8 mouse cellular contexts compared by ENCODE assay signal in genomic region chr4:44065355-44066025, GRCm38 (mm10). TPM values are rescaled to one million over a fixed set of nuclear protein-coding genes. Genes with fewer than 3 reads are reported as not detected.
A peak's percentile ranks its signal among the peaks of the same experiment; 100 is the strongest.
DNase-seq lines count a peak whose midpoint lies in the region; ATAC-seq lines count a peak whose summit lies in the region.

No protein-coding gene starts in this region.

- peaks cover 8% of the 10 kb centered on the region for H3K4me1 ChIP-seq in embryonic facial prominence, embryonic 12.5 days
- peaks cover 11% of the 10 kb centered on the region for H3K4me1 ChIP-seq in limb, embryonic 10.5 days
- no peaks in the 10 kb centered on the region for H3K4me1 ChIP-seq in midbrain, embryonic 14.5 days (ENCODE audit: control insufficient read depth, insufficient read depth, low read length)

- no peak overlapping the region for H3K9ac ChIP-seq in embryonic facial prominence, embryonic 12.5 days
- no peak overlapping the region for H3K9ac ChIP-seq in midbrain, embryonic 14.5 days (replicated peaks; ENCODE audit: low read length)

- no peak overlapping the region for H3K27ac ChIP-seq in embryonic facial prominence, embryonic 12.5 days
- H3K27ac ChIP-seq in limb, embryonic 10.5 days = peak overlapping the region; percentile 77
- no peak overlapping the region for H3K27ac ChIP-seq in midbrain, embryonic 14.5 days (replicated peaks; ENCODE audit: low read depth, low read length)

- 27% methylated on average over 16 of the region's 16 CpGs for WGBS in embryonic facial prominence, embryonic 12.5 days
- WGBS in limb, embryonic 10.5 days = 34% methylated on average over 16 of the region's 16 CpGs
- 36% methylated on average over 16 of the region's 16 CpGs for WGBS in midbrain, embryonic 14.5 days

- peak overlapping the region; percentile 31 for H3K4me2 ChIP-seq in embryonic facial prominence, embryonic 12.5 days (replicated peaks)
- H3K4me2 ChIP-seq in midbrain, embryonic 14.5 days (ENCODE audit: low read length) = no peak overlapping the region

- peak; percentile 72; the same call in 1 of the 2 replicates for ATAC-seq in embryonic facial prominence, embryonic 12.5 days (ENCODE audit: insufficient number of reproducible peaks, insufficient read depth, low FRiP score, low TSS enrichment)
- peak; percentile 46; the same call in 1 of the 2 replicates for ATAC-seq in midbrain, embryonic 14.5 days (ENCODE audit: low FRiP score, low TSS enrichment)

- no peaks in the 10 kb centered on the region for H3K9me3 ChIP-seq in embryonic facial prominence, embryonic 12.5 days
- H3K9me3 ChIP-seq in limb, embryonic 10.5 days (replicated peaks) = no peaks in the 10 kb centered on the region
- H3K9me3 ChIP-seq in midbrain, embryonic 14.5 days (ENCODE audit: control insufficient read depth, low read length) = no peaks in the 10 kb centered on the region

- H3K4me3 ChIP-seq in embryonic facial prominence, embryonic 12.5 days = no peak overlapping the region
- peak overlapping the region; percentile 16; the same call in 1 of the 2 replicates for H3K4me3 ChIP-seq in limb, embryonic 10.5 days
- H3K4me3 ChIP-seq in midbrain, embryonic 14.5 days (replicated peaks; ENCODE audit: low read depth, low read length) = no peak overlapping the region

- no peaks in the 10 kb centered on the region for H3K36me3 ChIP-seq in embryonic facial prominence, embryonic 12.5 days
- peaks cover 10% of the 10 kb centered on the region for H3K36me3 ChIP-seq in limb, embryonic 10.5 days
- 0 out of 2 replicates have a peak, but pooled peaks cover 3% of the 10 kb centered on the region for H3K36me3 ChIP-seq in midbrain, embryonic 14.5 days (ENCODE audit: control insufficient read depth, insufficient read depth, low read length)

- no peaks in the 10 kb centered on the region for H3K27me3 ChIP-seq in embryonic facial prominence, embryonic 12.5 days
- no peaks in the 10 kb centered on the region for H3K27me3 ChIP-seq in limb, embryonic 10.5 days (ENCODE audit: low read depth, poor library complexity, severe bottlenecking)
- H3K27me3 ChIP-seq in midbrain, embryonic 14.5 days (ENCODE audit: control insufficient read depth, insufficient read depth, low read length) = 0 out of 2 replicates have a peak, but pooled peaks cover under 1% of the 10 kb centered on the region

- peak; percentile 58 for DNase-seq in 3134 (ENCODE audit: extremely low read depth, insufficient read length, low spot score)
- DNase-seq in adrenal gland, postnatal 36 days = peak; percentile 92
- DNase-seq in heart, adult 18-20 months = peak; percentile 88 to 95
- DNase-seq in kidney, adult 18-20 months = peak; percentile 97
- DNase-seq in limb, embryonic 10.5 days (ENCODE audit: low spot score) = peak; percentile 94
- DNase-seq in midbrain, embryonic 14.5 days = peak; percentile 92
- DNase-seq in spleen, adult 18-20 months = peak; percentile 82 to 91

RNA-seq across cellular contexts. Expression of gene Gne, which starts 18.5 kb away (rescaled TPM):
- total RNA-seq in adrenal gland, postnatal 36 days (2021) = 10 to 100 TPM; 27.2 to 47.5 TPM
- 20.4 and 23.8 TPM in 2 replicates for polyA plus RNA-seq in embryonic facial prominence, embryonic 12.5 days (2016; fragmentation: Nextera tagmentation; extraction: Ambion mirVana)
- total RNA-seq in heart, adult 18-20 months (2021) = 10 to 100 TPM; 29.2 to 32.6 TPM
- polyA plus RNA-seq in limb, embryonic 10.5 days (2016; fragmentation: Nextera tagmentation; extraction: Ambion mirVana) = 22.7 and 25.3 TPM in 2 replicates
- polyA plus RNA-seq in midbrain, embryonic 14.5 days (2014; fragmentation: Nextera tagmentation; extraction: Ambion mirVana) = 21.9 and 29.5 TPM in 2 replicates
